Mouse (Mus musculus) kidney, postnatal 36 days (tissue): Measurements from ENCODE around the gene Edn3.
A peak's percentile ranks its signal among the peaks of the same experiment; 100 is the strongest.

Experiments
- DNase-seq, 2 experiments: peaks; one replicate each; pipeline ENCODE4 v3.0.0; 2021 to 2022; ENCODE audit warnings: mixed read lengths in 2 of 2

Edn3 gene

DNA sequence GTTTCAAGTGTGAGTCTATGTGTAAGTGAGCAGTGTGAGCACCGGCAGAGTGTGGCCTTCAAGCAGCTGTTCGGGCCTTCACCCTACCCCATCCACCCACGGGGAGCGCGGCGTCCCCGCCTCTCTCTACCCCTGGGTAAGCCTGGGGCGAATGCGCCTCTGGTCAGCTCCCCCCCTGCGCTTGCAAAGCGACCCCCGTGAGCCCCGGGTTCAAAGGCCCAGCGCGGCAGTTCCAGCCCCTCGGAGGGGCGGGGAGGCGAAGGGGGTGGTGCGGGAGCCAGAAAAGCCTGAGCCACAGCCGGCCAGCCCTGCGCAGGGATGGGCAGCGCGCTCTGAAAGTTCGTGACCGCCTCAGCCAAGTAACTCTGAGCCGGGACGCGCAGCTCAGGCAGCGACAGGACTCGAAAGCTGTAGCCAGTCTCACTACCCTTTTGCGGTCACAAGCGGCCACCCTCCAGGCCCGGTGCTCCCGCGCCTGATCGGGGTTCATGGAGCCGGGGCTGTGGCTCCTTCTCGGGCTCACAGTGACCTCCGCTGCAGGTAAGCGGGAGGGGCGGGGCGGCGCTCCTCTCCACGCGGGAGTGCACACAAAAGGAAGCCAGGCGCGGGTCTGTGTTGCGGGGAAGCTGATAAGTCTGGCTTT lies at the start of gene Edn3:
Edn3 (plus strand) TSS at position 141 of the 643 bp plus-strand sequence.
- DNase-seq: peak in 1 of 2 experiments; percentile 9

DNA sequence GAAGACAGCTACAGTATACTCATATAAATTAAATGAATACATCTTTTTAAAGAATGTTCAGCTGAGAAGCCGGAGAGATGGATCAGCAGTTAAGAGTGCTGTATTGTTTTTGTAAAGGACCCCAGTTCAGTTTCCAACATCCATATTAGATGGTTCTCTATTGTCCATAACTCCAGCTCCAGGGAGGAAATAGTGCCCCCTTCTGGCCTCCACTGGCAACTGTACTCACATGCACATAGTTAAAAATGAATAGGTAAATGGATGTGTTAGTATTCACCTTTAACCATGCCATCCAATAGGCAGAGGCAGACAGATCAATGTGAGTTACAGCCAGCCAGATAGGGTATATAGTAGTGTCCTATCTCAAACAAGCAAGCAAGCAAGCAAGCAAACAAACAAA lies 48.4 kb upstream of the Edn3 start:
- no peak for DNase-seq

DNA sequence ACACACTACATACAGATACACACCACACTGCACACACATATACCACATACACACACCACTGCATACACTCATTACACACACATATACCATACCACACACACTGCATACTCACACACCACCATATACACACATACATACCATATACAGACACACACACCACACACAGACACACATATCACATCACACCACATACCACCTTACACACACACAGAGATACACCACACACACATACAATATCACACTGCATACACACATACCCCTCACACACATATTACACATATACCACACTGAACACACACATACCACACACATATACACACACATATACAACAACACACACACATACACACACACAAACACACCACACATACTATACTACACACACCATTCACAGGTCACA lies 44.5 kb upstream of the Edn3 start:
- no peak for DNase-seq

DNA sequence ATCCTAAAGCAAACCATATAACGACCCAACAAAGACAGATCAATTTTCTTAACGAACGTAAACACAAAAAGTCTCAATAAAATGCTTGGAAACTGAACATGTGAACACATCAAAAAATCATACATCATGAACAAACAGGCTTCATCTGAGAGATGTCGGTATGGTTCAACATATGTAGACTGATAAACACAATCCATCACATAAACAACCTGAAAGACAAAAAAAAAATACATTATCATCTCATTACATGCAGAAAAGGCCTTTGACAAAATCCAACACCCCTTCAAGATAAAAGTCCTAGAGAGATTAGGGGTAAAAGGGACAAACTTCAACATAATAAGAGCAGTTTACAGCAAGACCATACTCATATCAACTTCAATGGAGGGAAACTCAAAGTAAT lies 42.6 kb upstream of the Edn3 start:
- no peak for DNase-seq

DNA sequence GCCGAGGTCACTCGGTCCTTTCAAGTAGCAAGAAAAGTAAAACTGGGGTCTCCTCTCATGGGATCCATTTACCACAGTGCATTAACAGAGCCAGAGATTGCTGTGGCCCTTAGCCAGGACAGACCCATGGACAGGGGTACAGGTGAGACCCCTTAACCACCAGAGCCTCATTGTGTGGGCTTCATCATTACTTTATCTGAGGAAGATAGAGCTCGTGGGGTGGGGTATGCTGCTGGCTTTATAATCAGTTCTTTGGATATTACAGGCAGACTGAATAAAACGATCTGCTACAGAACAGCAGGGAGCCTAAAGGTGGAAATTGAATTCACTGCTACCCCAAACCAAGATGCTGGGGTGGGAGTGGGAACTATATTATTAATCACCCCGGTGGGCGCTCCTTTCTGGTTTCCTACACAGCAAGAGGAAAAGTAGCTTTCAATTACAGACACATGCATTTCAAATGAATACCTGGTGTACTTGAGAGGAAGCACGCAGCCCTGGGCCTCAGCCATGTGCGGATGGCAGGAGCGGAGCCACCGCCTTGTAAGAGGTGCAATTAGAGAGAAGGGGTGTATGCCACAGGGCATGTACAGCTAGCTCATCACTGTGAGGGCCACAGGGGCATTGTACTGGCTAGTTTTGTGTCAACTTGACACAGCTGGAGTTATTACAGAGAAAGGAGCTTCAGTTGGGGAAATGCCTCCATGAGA lies 33.1 kb upstream of the Edn3 start:
- DNase-seq: no peak

DNA sequence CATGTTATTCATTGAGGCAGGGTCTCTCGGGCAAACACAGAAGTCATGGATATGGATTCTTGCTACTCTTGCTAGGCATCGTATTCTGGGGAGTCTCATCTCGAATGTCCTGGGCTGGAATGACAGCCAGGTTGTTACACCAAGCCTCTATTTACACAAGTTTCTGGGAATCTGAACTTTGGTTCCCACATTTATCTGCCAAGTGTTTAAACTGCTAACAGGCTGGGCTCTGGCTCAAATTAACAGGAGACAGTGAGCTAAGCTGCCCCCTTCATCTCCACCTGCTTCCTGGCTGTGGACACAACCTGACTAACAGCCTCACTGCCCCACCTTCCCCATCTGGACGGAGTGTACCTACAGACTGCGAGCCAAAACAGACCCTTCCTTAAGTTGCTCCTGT lies 28.5 kb upstream of the Edn3 start:
- no peak for DNase-seq

DNA sequence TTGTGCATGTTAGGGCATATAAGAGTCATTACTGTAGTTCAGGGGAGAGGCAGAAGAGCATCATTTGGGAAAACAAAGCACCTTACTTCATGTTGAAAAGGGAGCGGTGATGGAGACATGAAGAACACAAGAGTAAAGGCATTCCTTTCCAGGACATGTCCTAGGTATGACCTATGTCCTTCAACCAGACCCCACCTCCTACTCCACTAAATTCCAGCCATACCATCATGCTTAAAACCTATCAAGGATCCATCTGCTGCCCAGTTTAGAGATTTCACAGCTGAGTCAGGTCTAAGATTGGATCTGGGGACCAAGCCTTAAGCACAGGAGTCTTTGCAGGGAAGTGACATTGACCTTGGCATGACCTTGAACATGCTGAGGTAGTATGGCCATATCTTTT lies 25.1 kb upstream of the Edn3 start:
- DNase-seq: no peak

DNA sequence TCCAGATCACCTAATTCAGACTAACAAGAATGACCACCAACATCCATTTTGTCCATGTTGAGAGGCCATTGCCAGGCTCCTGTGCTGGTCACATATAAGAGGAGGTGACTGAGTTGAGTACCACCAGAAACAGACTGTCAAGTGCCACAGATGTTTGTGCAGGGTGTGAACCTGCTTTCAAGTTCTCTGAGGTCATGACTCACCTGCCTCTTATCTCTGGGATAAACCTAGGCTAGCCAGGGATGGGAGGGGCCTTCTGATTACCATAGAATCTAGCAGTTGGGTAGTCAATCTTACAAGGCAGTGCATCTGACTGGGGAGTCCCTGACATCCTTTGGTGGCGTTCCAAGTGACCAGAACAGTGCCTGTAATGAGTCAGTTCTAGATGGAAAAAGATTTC lies 13.2 kb upstream of the Edn3 start:
- DNase-seq: no peak

DNA sequence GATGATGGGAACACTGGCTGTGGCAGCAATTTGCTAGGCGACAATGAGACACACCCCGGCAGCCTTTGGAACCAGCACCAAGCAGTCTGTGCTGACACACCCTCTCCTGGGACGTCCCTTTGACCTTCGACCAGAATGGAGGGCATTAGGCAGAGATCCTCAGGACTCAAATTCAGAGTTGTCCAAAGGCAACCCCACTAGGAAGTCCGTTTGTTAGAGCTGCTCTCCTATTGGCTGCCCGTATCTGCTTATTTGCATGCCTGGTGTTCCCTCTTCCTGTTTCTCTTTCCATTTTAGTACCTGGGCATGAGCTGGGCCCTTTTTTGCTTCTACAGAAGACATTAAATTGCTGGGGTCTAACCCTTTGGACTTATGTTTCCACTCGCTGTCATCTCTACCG lies 12.0 kb upstream of the Edn3 start:
- DNase-seq: no peak

DNA sequence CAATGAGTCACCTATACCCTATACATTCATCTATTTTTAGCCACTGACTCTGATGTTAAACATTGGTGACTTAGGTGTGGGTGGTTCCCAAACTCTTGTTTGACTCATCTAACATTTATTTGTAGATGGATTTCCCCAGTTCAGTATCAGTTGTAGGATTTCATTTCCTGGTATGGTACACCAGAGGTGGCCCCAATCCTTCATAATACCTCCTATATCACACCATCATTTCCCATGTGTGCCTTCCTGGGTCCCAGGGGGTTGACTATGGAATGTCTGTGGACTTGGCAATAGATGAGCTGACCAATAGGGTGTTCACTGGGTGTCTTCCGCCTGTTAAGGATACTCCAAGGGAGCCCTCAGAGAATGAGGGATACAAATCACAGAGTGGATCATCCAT lies 7.2 kb upstream of the Edn3 start:
- no peak for DNase-seq

DNA sequence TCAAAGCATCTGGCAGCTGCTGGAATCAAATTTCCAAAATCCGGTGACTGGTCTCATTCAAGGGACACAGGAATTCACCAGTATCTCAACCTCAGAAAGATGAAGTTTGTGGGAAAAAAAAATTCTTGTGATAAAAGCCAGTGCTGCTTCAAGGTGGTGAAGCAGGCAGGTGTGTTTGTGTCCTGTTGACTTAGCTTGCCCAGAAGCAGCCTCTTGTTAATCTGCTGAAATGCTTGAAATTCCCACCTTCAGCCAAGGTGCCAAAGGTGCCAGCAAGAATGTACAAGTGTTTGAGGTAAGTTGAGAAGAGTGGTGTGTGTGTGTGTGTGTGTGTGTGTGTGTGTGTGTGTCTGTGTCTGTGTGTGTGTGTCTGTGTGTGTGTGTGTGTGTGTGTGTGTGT lies 6.2 kb upstream of the Edn3 start:
- DNase-seq: no peak

DNA sequence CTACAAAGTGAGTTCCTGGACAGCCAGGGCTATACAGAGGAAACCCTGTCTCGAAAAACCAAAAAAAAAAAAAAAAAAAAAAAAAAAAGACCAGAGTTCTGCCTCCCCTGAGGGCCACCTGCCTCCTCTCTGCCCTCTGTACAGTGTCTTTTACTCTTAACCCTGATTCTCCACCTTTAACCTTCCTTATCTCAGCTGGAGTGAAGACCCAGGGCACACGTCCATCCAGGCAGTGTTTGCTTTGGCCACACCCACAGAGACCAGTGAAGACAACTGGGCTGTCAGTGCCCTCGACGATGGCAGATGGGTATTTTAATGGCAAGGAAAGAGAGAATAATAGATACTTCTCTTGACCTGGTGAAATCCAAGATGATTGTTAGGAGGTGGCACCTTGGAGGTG lies 1.2 kb upstream of the Edn3 start:
- no peak for DNase-seq

DNA sequence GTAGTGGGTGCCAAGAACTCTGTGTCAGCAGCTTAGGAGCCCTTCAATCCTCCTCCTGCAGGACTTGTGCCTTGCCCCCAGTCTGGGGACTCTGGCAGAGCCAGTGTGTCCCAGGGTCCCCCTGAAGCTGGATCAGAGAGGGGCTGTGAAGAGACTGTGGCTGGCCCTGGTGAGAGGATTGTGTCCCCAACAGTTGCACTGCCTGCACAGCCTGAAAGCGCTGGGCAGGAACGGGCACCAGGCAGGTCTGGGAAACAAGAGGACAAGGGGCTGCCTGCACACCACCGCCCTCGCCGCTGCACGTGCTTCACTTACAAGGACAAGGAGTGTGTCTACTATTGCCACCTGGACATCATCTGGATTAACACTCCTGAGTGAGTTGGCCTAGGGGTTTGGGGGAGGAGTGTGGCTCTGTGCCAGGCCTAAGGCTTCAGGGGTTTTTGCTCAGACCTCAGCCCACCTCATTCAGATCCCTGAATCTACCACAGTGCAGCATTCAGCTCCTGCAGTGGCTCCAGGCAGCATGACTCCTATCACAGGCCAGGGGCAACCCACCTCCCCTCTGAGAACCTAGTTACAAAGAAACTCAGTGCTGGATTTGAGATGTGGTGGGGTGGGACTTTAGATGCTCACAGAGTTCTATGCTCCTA lies 1.2 kb downstream of the Edn3 start:
- no peak for DNase-seq

DNA sequence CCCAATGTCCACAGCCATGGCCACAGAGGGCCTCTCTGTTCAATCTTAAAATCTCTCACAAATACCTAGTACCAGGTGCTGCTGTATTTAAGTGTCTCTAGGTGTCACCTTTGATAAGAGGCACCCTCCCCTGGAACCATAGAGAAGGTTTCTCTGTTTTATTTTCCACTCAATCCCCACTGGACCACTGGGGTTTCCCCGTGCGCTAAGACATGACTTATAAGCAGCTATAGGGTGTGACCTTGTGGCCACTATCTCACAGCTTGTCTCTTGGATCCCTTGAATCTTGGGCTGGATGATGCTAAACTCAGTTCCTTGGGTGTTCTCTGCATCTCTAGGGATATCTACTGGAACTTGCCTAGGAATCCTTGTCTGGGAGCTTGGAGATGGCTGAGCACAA lies 1.9 kb downstream of the Edn3 start:
- no peak for DNase-seq

DNA sequence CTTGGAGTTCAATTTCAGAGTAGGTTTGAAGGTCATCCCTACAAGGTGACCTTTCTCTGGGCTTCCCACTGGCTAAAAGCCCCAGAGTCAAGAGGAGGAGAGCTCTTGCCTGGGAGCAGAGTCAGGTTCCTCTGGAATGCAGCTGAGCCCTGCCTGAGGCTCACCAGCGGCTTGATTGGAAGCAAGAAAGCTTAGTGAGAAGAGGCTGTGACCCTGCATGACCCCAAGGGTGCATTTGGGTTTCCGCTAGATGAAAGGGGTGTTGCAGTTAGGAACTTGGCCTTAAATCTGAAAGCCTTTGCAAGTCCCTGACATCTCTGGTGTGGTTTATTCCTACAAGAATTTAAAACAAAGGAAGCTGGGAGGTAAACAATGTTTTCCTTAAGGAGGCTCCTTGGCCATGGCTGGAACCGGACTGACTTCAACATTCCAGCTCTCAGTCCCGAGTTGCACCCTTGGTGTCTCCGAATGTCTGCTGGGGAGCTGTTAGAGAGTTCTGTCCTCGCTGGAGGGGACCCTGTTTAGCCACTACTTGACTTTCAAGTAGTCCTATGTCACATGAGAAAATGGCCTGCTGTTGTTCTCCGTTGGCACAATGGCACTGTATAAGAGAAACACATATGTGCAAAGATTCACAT lies 8.6 kb downstream of the Edn3 start:
- peak in 1 of 2 experiments; percentile 13 for DNase-seq

DNA sequence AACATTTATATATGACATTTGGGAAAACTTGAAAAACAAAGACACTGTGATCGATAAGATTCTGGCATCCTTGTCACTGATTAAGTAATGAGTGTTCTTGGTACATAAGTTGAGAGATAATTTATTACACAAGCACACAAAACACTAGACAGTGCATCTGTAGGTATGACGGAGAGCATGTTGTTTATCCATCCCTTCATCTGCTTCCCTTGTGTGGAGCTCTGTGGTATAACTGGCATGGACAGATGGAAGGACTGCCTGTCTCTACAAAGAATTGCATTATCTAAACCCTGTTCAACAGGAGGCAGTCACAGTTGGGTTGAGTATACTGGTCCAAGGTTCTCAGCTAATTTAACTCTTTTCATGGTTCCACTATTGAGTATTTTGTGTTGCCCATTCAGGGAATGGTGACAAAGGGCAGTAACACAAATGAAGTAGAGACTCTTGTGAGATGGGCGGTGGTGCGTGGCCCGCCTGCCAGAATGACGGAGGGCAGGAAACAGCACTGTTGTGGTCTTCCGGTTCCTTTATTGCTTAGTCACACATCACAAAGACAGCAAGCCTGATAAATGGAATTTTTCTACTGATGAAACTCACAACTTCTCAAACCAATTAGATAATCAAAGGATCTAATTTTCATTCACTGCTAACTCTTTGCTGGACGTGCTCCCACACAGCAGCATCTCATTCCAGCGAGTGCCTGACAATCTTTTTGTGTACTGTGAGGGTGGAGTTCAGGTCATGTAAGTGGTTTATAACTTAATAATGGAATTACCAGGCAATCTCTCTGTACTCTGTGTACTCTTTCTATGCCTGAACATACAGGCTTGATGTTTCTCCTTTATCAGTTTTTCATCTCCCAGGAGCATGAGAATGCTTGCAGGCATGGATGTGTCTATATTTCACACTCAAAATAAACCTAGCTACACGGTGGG lies 14.0 kb downstream of the Edn3 start:
- DNase-seq: no peak

DNA sequence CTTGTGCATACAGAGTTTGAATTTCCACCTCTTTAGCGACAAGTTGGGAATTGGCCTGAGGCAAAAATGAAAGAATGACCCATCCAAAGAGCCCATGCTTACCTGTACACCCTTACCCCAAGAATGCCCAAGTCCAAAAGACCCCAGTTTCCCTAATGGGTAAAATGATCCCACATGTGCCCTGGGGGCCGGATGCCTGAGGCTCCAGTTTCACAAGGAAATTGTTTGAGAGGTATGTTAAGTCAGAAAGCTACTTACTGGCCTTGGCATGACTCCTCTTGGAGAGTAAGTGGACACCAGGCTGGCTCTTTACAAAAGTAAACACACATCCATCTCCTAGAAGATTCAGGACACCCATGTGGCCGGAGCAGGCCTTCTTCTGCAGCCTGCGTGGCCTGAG lies 21.6 kb downstream of the Edn3 start:
- DNase-seq: no peak

DNA sequence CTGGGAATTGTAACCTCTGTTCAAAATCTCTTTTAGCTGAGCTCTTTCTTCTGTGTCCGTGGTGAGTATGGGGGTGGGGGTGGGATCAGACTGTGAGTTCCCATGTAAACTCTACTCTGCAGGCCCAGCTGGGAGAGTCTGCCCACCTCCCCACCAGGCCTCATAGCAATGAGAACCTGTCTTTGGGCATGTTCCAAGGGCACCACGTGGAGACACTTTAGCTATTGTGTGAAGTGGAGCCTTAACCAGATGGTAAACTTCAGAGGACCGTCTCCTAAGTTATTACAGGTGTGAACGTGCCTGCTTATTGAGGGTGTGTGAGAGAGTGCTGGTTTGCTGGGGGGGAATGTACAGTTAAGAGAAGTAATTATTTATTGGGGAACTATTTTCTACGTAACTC lies 22.5 kb downstream of the Edn3 start:
- DNase-seq: no peak

DNA sequence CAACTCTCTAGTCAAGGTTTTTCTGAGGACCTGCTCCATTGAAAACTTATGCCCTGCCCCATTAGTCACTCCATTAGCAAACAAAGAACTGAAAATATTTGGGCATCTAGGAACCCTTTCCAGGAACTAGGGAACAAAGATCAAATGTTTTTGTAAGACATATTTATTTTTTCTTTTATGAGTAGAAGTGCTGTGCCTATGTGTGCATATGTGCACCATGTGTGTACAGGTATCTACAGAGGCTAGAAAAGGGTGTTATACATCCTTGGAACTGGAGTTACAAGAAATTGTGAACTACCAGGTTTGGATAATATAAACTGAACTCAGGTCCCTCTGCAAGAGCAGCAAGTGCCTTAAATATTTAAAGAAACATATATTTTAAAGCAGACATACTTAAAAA lies 28.4 kb downstream of the Edn3 start:
- no peak for DNase-seq

DNA sequence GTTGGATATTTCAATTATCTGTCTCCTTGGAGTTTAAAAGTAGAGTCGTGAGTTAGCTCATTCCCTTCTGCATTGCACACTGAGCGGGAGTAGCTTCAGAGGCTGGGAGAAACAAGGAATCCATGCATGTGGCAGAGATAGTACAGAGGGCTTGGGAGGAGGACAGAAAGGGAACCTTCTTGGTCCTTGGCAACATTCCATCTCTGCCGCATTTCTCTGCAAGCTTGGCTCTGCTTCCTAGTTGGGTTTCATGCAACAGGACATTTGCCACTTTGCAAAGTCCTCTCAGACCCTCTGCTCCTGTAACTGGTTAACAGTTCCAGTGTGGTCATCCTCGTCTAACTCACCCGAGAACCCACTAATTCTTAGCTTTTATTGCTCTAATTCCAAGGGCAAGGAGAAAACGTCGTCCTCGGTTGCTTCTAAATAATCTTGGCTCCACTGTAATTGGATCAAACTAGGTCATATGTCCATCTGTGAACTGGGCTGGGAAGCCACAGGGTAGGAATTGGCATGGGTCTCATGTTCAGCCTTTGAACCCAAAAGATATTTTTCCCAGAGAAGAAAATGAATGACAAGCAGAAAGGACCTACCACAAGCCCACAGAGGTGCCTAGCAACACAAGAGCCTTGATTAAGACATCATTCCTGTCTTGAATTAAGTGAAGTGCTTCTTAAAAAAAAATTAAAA lies 32.2 kb downstream of the Edn3 start:
- DNase-seq: no peak

DNA sequence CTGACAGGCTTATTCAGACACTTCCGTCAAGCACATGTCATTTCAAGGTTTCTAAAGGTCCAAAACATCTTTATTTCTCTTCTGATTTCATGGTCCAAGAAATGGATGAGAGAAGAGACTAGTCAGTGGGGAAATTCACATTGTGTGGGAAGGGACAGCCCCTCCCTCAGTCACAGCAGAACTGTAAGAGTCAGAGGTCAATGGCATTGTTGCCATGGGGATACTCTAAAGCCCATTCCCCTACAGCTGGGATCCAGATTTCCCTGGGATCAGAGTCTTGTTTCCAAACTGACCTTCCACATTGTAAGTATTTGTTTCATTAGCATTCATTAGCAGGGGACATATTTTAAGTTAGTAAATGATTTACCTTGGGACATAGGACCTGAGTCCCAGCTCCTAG lies 32.8 kb downstream of the Edn3 start:
- DNase-seq: no peak

DNA sequence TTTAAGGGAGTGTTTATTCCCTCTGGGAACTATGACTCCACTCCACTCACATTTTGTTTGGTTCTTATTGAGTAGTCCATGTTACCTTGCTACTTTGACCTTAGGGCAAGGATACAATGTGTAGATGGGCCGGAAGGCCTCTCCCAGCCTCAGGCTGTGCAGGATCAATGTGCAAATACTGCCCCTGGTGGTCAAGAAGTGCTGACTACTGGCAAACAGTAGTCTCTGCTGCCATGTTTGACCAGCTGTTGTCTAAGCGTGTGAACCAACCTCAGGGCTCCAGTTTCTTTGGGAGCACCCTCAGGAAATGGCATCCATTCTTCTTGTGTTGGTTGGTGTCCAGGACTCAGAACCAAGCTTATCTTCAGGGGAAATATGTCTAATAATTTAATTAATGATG lies 36.6 kb downstream of the Edn3 start:
- no peak for DNase-seq
